Mouse (Mus musculus) heart, embryonic 12.5 days (tissue): ENCODE measurements around the gene Rft1. TPM values are rescaled to one million over a fixed set of nuclear protein-coding genes. Genes with fewer than 3 reads are reported as not detected.

Experiments used
- ATAC-seq: fragments of 200-750 bp; cut with Nextera tagmentation; 2 replicates; pipeline ENCODE4 v1.8.0; 2017; ENCODE audit warnings: moderate TSS enrichment, moderate library complexity; ENCODE audit not compliant: insufficient number of reproducible peaks, low FRiP score
- H3K27ac ChIP-seq: fragments of 300-500 bp; sonication (generic); 2 replicates; pipeline ENCODE4 v1.5.1; 2016; ENCODE audit warnings: mild to moderate bottlenecking, moderate library complexity; ENCODE audit not compliant: poor library complexity, severe bottlenecking
- H3K27me3 ChIP-seq: fragments of 300-500 bp; sonication (generic); replicated peaks from 2 replicates; pipeline ENCODE4 v1.6.1; 2016; ENCODE audit warnings: mild to moderate bottlenecking, moderate library complexity
- H3K36me3 ChIP-seq: fragments of 300-500 bp; sonication (generic); 2 replicates; pipeline ENCODE4 v1.6.1; 2016; ENCODE audit warnings: mild to moderate bottlenecking, moderate library complexity
- H3K4me1 ChIP-seq: fragments of 300-500 bp; sonication (generic); replicated peaks from 2 replicates; pipeline ENCODE4 v1.6.1; 2016; ENCODE audit warnings: mild to moderate bottlenecking
- H3K4me2 ChIP-seq: fragments of 300-500 bp; sonication (generic); 2 replicates; pipeline ENCODE4 v1.6.1; 2016; ENCODE audit warnings: mild to moderate bottlenecking, moderate library complexity
- H3K4me3 ChIP-seq: fragments of 300-500 bp; sonication (generic); 2 replicates; pipeline ENCODE4 v1.5.1; 2016; ENCODE audit warnings: mild to moderate bottlenecking
- H3K9ac ChIP-seq: fragments of 300-500 bp; sonication (generic); 2 replicates; pipeline ENCODE4 v1.6.1; 2016; ENCODE audit warnings: mild to moderate bottlenecking, moderate library complexity
- H3K9me3 ChIP-seq: fragments of 300-500 bp; sonication (generic); replicated peaks from 2 replicates; pipeline ENCODE4 v1.6.1; 2016; ENCODE audit warnings: mild to moderate bottlenecking, moderate library complexity
- WGBS: fragments of 180-500 bp; shearing (Covaris S2); methylation state at CpG from one replicate; pipeline ENCODE4 v1.1.7; 2016; 5-methylcytosine and 5-hydroxymethylcytosine counted together
- polyA plus RNA-seq: library from polyadenylated mRNA; unstranded; fragments of >200 nt; fragmentation: Nextera tagmentation; extraction: Ambion mirVana; gene quantifications from 2 replicates; pipeline ENCODE4 v1.2.1, GENCODE M21; 2016

Gene Rft1
- polyA plus RNA-seq, 1 experiment from 2014 or later, result 12.1 TPM

GRCm38 (mm10) chr14:30619982-30620578, 34.1 kb upstream of the Rft1 start:
- Histone ChIP-seq H3K4me2 (no peak overlapping the region), H3K36me3 (no peaks in the 10 kb centered on the region), H3K4me1 (peaks cover 30% of the 10 kb centered on the region), H3K4me3 (no peak overlapping the region), H3K27me3 (no peaks in the 10 kb centered on the region), H3K9me3 (no peaks in the 10 kb centered on the region), H3K9ac (no peak overlapping the region), H3K27ac (no peak overlapping the region)
- WGBS, result 60% methylated on average over 7 of the region's 7 CpGs
- no peak for ATAC-seq

GRCm38 (mm10) chr14:30622130-30622529, 32.0 kb upstream of the Rft1 start:
- Histone ChIP-seq H3K4me3 (no peak overlapping the region), H3K4me1 (peaks cover 35% of the 10 kb centered on the region), H3K36me3 (no peaks in the 10 kb centered on the region), H3K4me2 (no peak overlapping the region), H3K9me3 (no peaks in the 10 kb centered on the region), H3K27ac (no peak overlapping the region), H3K27me3 (no peaks in the 10 kb centered on the region), H3K9ac (no peak overlapping the region)
- ATAC-seq, result no peak
- 75% methylated on average over 7 of the region's 7 CpGs for WGBS

GRCm38 (mm10) chr14:30622556-30622955, 31.6 kb upstream of the Rft1 start:
- Histone ChIP-seq H3K9me3 (no peaks in the 10 kb centered on the region), H3K9ac (no peak overlapping the region), H3K36me3 (no peaks in the 10 kb centered on the region), H3K4me1 (peaks cover 35% of the 10 kb centered on the region), H3K27me3 (no peaks in the 10 kb centered on the region), H3K27ac (no peak overlapping the region), H3K4me3 (no peak overlapping the region), H3K4me2 (no peak overlapping the region)
- no peak for ATAC-seq
- 87% methylated on average over 8 of the region's 8 CpGs for WGBS

- ATAC-seq, result no peak
- Histone ChIP-seq H3K36me3 (no peaks in the 10 kb centered on the region), H3K4me1 (peaks cover 35% of the 10 kb centered on the region), H3K9me3 (no peaks in the 10 kb centered on the region), H3K27ac (no peak overlapping the region), H3K9ac (no peak overlapping the region), H3K4me3 (peak overlapping the region; percentile 62), H3K27me3 (0 out of 2 replicates have a peak, but pooled peaks cover 6% of the 10 kb centered on the region), H3K4me2 (peak overlapping the region; percentile 72)
- WGBS, result 47% methylated on average over 8 of the region's 8 CpGs
These were observed 29.9 kb upstream of the Rft1 start for GRCm38 (mm10) chr14:30624277-30624721.

- Histone ChIP-seq H3K36me3 (no peaks in the 10 kb centered on the region), H3K9ac (peak overlapping the region; percentile 70), H3K27ac (no peak overlapping the region), H3K9me3 (no peaks in the 10 kb centered on the region), H3K27me3 (0 out of 2 replicates have a peak, but pooled peaks cover 10% of the 10 kb centered on the region), H3K4me2 (peak overlapping the region; percentile 72), H3K4me3 (peak overlapping the region; percentile 62), H3K4me1 (peaks cover 26% of the 10 kb centered on the region)
- peak; percentile 71 for ATAC-seq
- WGBS, result under 1% methylated on average over 39 of the region's 39 CpGs
These were observed 28.9 kb upstream of the Rft1 start for GRCm38 (mm10) chr14:30625131-30625807.

- 0 out of 2 replicates have a peak, but pooled peaks cover 10% of the 10 kb centered on the region for H3K27me3 ChIP-seq
- peaks cover 22% of the 10 kb centered on the region for H3K4me1 ChIP-seq
- peak within 1 kb of the TSS; percentile 72 for H3K4me2 ChIP-seq
- peak within 1 kb of the TSS; percentile 70 for H3K9ac ChIP-seq
- peak; percentile 85 for ATAC-seq
- no peaks in the 10 kb centered on the region for H3K9me3 ChIP-seq
- peak within 1 kb of the TSS; percentile 62 for H3K4me3 ChIP-seq
- WGBS, result under 1% methylated on average over 71 of the region's 71 CpGs
- H3K36me3 ChIP-seq, result no peaks in the 10 kb centered on the region
- H3K27ac ChIP-seq, result no peak within 1 kb of the TSS
These were observed 28.1 kb upstream of the Rft1 start, which contains the start of gene Prkcd for GRCm38 (mm10) chr14:30625856-30626726. Gene Prkcd (minus strand): TSS chr14:30626210.

GRCm38 (mm10) chr14:30626756-30627742, 27.1 kb upstream of the Rft1 start:
- H3K4me1 ChIP-seq, result peaks cover 22% of the 10 kb centered on the region
- H3K4me3 ChIP-seq, result peak overlapping the region; percentile 62
- no peaks in the 10 kb centered on the region for H3K36me3 ChIP-seq
- no peak for ATAC-seq
- peak overlapping the region; percentile 72 for H3K4me2 ChIP-seq
- H3K27me3 ChIP-seq, result 0 out of 2 replicates have a peak, but pooled peaks cover 10% of the 10 kb centered on the region
- no peak overlapping the region for H3K27ac ChIP-seq
- WGBS, result 62% methylated on average over 12 of the region's 12 CpGs
- peak overlapping the region; percentile 70 for H3K9ac ChIP-seq
- no peaks in the 10 kb centered on the region for H3K9me3 ChIP-seq

- H3K4me3 ChIP-seq, result no peak overlapping the region
- no peak overlapping the region for H3K27ac ChIP-seq
- H3K27me3 ChIP-seq, result 0 out of 2 replicates have a peak, but pooled peaks cover 10% of the 10 kb centered on the region
- no peak overlapping the region for H3K9ac ChIP-seq
- peaks cover 32% of the 10 kb centered on the region for H3K4me1 ChIP-seq
- no peaks in the 10 kb centered on the region for H3K9me3 ChIP-seq
- WGBS, result 85% methylated on average over 5 of the region's 5 CpGs
- ATAC-seq, result no peak
- no peak overlapping the region for H3K4me2 ChIP-seq
- H3K36me3 ChIP-seq, result no peaks in the 10 kb centered on the region
These were observed 25.9 kb upstream of the Rft1 start for GRCm38 (mm10) chr14:30628235-30628634.

- Histone ChIP-seq H3K9me3 (no peaks in the 10 kb centered on the region), H3K27ac (no peak overlapping the region), H3K4me1 (peaks cover 24% of the 10 kb centered on the region), H3K4me3 (no peak overlapping the region), H3K4me2 (no peak overlapping the region), H3K9ac (no peak overlapping the region), H3K36me3 (no peaks in the 10 kb centered on the region), H3K27me3 (0 out of 2 replicates have a peak, but pooled peaks cover 10% of the 10 kb centered on the region)
- ATAC-seq, result no peak
- WGBS, result 43% methylated on average over 4 of the region's 4 CpGs
These were observed 24.3 kb upstream of the Rft1 start for GRCm38 (mm10) chr14:30629839-30630238.
